21 mouse cellular contexts compared by ENCODE assay signal in the genomic region with DNA sequence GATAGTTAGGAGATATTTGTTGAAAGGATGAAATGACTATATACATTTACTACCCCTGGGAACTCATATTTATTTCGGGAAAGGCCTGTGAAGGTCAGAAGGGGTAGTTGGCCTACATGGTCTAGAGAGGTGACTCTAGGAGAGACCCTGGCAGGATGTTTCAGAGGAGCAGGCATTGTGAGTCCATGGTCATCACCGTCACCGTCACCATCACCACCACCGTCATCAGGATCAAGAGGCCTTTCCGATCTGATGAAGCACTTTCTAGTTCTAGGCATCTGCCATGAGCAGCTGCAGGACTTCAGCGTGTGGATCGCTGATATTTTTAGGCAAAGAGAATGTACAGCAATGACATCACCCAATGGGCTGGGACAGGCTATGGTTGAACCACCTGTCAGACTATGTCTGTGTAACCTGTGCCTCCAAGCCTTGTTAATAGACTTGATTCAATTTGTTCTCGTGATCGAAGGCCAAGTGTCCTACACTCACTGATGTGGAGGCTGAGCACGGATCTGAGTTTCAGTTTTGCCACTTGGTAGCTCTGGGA.
"Had no signal": no experiment of that assay in that cellular context is flagged by ENCODE, and none has a peak within 500 bp of the region (broad histone marks: within the 10 kb centered on the region; RNA-seq: fewer than 3 reads in every experiment).

No protein-coding gene starts in this region.

- H3K9me3 ChIP-seq: lung, embryonic 15.5 days; midbrain, embryonic 13.5 days; midbrain, embryonic 15.5 days; neural tube, embryonic 13.5 days; neural tube, embryonic 15.5 days had no signal

- H3K9ac ChIP-seq: liver, postnatal 0 days; lung, embryonic 15.5 days; midbrain, embryonic 13.5 days; midbrain, embryonic 15.5 days; neural tube, embryonic 13.5 days; neural tube, embryonic 15.5 days had no signal

- H3K4me2 ChIP-seq: lung, embryonic 15.5 days; midbrain, embryonic 11.5 days; midbrain, embryonic 13.5 days; midbrain, embryonic 15.5 days; neural tube, embryonic 13.5 days; neural tube, embryonic 15.5 days had no signal

- H3K36me3 ChIP-seq: lung, embryonic 15.5 days; midbrain, embryonic 13.5 days; midbrain, embryonic 15.5 days; neural tube, embryonic 13.5 days; neural tube, embryonic 15.5 days had no signal

- ATAC-seq: liver, postnatal 0 days; lung, postnatal 0 days; midbrain, embryonic 13.5 days; midbrain, embryonic 15.5 days had no signal

- H3K4me3 ChIP-seq: lung, embryonic 15.5 days; megakaryocyte, embryonic 14.5 days; midbrain, embryonic 13.5 days; midbrain, embryonic 15.5 days; neural tube, embryonic 13.5 days; neural tube, embryonic 15.5 days had no signal

- H3K4me1 ChIP-seq: lung, embryonic 15.5 days; megakaryocyte, embryonic 14.5 days; midbrain, embryonic 13.5 days; midbrain, embryonic 15.5 days; neural tube, embryonic 15.5 days had no signal

- DNase-seq: liver, postnatal 0 days; lung, adult 2 months; lung, postnatal 14 days; lung, postnatal 36 days; retina, postnatal 1 day; right cerebral cortex, adult 18-20 months; right cerebral cortex, postnatal 25 days; right cerebral cortex, postnatal 4 days; spleen, adult 18-20 months; thymus, adult 18-20 months; thymus, postnatal 25 days; thymus, postnatal 4 days had no signal

- H3K27ac ChIP-seq: lung, embryonic 15.5 days; macrophage; midbrain, embryonic 13.5 days; midbrain, embryonic 15.5 days; neural tube, embryonic 13.5 days; neural tube, embryonic 15.5 days had no signal

- H3K27me3 ChIP-seq: lung, embryonic 15.5 days; midbrain, embryonic 13.5 days; midbrain, embryonic 15.5 days; neural tube, embryonic 13.5 days; neural tube, embryonic 15.5 days had no signal
